Mouse (Mus musculus) adrenal gland, postnatal 4 days (tissue): ENCODE results near the gene Slc25a42. TPM values are rescaled to one million over a fixed set of nuclear protein-coding genes. Genes with fewer than 3 reads are reported as not detected.
"Not testable (repeated sequence)": the region's sequence is repeated elsewhere in the genome, so short reads cannot be mapped to it uniquely, and the experiment has no call there.

Experiments
- DNase-seq, 2 experiments: peaks; one replicate each; pipeline ENCODE4 v3.0.0; 2021 to 2022; ENCODE audit warnings: low spot score in 2 of 2, mixed read lengths in 2 of 2
- total RNA-seq, 2 experiments: library from RNA; stranded (reverse); gene quantifications; 2 replicates each; pipeline ENCODE4 v1.2.3; 2021

Gene Slc25a42
- total RNA-seq, 2 experiments from 2014 or later = 27.8 to 39.2 TPM

- DNase-seq = not testable (repeated sequence)
Measured at GRCm38 (mm10) chr8:70216161-70216560, 4.1 kb upstream of the Slc25a42 start.

- no peak for DNase-seq
Measured at GRCm38 (mm10) chr8:70215092-70215491, 3.0 kb upstream of the Slc25a42 start.

DNA sequence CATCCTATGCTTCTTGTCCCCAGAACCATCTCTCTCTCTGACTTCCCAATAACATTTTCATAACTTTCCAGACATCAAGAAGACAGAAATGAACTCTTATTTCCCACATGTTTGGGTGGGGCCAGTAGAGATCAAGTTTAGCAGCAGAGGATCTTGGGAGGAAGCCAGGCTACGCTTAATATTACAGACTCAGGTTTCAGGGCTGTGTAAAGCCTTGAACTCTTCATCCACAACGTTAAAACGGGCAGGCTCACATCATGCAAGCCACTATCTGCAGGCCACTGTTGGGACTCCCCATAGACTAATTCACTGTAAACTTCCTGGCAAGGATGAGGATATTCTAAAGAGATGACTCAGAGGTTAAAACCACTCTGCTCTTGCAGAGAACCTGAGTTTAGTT is 2.3 kb upstream of the Slc25a42 start:
- DNase-seq = no peak

DNA sequence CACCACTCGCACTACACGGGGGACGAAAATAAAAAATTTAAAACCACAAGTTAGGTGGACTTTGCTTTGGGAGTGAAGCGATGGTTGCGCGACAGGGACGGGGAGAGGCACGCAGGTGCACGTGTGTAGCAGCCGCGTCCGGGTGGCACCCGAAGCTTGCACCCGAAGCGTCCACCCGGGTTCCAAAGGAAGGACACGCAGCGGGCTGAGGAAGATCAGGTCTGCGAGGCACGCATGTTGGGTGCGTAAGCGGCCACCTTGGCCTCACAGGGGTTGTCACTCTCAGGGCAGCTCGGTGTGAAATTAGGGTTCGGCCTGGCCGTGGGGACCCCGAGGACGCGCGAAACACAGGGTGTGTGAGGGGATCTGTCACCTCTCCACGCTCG is 386 bp downstream of the Slc25a42 start:
- no peak for DNase-seq

DNA sequence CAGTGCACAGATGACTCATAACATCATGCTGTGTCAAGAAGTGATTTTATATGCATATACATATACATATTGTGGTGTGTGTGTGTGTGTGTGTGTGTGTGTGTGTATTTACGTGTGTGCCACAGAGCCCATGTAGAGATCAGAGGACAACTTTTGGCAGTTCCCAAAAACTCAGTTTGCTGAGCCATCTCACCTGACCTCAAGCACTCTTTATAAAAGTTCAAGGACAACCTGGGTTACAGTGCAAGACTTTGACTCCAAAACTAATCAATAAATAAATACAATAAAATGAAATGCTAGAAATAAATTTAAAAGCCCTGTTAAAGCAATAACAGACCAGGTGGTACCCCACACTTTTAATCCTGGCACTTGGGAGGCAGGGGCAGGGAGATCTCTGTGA is 830 bp downstream of the Slc25a42 start:
- no peak for DNase-seq

DNA sequence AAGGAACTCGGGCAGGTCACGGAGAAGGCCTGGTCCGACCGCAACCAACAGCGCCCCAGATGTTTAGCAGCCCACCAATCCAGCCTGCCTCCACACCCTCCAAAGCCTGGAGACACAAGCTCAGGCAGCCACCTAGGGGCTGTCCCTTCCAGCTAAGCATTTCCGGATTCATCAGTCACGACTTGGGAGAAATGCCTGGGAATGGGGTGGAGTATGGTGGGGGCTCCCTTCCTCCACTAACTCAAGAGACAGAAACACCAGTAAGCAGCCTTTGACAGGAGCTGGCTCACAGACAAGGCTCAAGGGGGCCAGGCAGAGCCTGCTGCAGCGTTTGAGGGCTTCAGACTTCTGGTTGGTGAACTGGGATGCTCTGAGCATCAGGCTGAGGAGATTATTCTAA is 1.6 kb downstream of the Slc25a42 start:
- no peak for DNase-seq

DNA sequence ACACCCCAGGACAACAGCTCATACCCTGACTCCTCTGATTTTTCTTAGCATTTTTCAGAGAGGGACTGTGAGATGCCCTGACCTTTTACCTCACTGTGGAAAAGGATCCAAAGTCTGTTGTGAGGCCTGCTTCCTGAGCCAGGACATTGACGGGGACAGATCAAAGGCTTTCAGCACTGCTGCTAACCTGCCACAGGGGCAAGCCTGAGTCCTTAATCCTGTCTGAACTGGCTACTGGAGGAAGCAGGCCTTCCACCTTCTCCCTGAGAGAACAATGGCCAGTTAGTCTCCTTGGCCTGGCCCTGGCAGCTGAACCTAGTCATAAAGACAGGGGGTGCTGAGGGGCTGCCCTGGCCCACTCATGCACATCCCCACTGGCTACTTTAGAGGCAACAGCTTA is 4.0 kb downstream of the Slc25a42 start:
- DNase-seq = no peak

DNA sequence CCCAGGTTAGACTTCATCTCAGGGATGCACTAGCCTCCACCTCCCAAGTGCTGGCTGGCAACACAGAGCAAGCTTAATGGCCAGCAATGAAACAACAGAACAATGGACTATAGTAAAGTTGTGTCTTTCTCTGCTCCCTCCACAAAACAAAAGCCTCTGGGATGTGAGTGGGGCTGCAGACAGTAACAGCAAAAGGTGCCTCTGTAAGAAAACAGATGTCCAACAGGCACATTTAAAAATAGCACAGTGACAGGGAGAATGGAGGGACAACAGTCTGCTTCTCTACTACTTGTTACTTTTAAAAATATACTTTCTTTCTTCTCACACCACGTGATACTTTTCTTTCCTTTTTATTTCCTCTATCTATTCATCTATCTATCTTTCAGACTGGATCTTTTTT is 7.3 kb downstream of the Slc25a42 start:
- DNase-seq = no peak

DNA sequence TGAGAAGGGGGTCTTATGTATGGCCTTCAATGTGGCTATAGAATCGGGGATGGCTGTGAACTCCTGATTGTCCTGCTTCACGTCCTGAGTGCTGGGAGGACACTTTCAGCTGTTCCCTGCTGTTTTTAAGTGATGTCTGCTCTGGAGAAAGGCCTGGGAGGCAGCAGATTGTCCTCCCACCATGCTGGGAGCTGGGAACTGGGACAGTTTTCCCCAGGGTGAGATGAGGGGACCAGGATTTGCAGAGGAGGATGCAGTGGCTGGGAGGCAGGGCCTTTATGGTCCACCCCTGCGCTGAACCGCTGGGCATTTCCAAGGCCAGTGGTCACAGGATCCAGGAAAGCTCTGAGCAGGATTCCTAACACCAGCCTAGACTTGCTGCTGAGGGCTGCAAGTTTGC is 9.0 kb downstream of the Slc25a42 start:
- DNase-seq = no peak

DNA sequence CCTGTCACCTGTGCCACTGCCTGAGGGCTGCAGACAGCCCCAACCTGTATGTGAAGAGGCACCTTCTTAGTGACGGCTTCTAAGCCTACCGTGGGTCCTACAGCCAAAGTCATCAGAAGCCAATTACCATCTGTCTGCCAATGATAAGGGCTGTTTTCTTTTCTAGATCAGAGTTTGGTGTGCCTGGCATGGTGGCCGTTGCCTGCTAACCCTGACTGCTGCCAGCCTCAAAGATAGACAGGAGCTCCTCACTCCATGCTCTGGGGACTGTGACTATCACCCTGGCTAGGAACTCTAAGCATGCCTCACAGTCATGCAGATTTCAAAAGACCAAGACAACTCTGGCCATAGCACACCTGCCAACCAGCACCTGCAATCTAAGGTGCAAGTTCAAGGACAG is 10.7 kb downstream of the Slc25a42 start:
- DNase-seq = no peak

GRCm38 (mm10) chr8:70200098-70200681 is 11.9 kb downstream of the Slc25a42 start:
- DNase-seq = no peak

DNA sequence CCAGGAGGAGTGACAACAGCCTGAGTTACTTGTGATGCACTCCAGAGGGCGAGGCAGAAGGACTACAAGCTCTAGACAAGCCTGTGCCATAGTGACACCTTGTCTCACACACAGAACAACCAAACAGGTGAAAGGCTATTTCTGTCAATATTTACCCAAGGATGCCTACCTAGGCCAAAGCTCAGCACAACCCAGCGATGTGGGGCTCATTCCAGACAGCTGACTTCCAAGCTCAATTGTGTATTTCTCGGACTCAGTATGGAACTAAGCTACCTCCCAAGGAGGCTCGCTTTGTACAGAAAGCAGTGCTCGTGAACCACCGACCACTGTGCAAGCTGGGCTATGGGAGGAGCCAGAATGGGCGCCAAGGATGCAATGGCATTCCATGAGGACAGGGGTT is 14.5 kb downstream of the Slc25a42 start:
- DNase-seq = no peak

DNA sequence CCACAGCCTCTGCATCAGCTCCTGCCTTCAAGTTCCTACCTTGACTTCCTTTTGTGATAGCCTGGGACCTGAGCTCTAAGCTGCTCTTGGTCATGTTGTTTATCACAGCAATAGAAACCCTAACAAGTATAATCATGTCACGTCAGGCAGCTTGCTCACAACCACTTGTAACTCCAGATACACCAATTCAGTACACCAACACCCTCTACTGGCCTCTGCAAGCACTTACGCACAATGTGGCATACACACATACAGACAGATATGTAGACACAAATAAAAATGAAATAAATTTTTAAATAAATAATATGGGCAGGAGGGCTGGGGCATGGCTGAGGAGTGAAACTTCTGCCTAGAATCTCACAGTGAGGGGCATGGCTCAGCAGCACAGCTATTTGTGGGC is 16.3 kb downstream of the Slc25a42 start:
- DNase-seq = no peak

- DNase-seq = no peak
Measured at GRCm38 (mm10) chr8:70194191-70194590, 17.9 kb downstream of the Slc25a42 start.

GRCm38 (mm10) chr8:70193238-70193637 is 18.9 kb downstream of the Slc25a42 start:
- no peak for DNase-seq

GRCm38 (mm10) chr8:70188707-70189106 is 23.4 kb downstream of the Slc25a42 start:
- no peak for DNase-seq

DNA sequence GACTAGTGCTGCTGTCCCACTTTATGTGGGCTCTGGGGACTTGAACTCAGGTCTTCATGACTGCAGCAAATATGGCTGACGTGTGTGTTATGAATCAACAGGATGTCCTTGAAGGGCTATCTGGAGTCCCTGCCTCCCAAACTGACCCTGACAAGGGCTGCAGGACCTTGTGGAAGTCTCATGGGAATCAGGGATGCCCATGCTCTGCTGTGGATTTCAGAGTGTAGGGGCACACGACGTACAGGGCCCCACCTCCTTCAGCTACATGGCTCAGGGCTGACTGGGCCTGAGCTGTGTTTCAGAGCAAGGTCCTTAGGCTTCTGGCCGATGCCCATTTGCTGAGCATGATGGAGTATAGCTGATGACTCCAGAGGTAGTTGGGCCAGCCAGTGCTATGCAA is 28.9 kb downstream of the Slc25a42 start:
- DNase-seq = no peak

GRCm38 (mm10) chr8:70181903-70182252 is 30.2 kb downstream of the Slc25a42 start:
- DNase-seq = no peak

DNA sequence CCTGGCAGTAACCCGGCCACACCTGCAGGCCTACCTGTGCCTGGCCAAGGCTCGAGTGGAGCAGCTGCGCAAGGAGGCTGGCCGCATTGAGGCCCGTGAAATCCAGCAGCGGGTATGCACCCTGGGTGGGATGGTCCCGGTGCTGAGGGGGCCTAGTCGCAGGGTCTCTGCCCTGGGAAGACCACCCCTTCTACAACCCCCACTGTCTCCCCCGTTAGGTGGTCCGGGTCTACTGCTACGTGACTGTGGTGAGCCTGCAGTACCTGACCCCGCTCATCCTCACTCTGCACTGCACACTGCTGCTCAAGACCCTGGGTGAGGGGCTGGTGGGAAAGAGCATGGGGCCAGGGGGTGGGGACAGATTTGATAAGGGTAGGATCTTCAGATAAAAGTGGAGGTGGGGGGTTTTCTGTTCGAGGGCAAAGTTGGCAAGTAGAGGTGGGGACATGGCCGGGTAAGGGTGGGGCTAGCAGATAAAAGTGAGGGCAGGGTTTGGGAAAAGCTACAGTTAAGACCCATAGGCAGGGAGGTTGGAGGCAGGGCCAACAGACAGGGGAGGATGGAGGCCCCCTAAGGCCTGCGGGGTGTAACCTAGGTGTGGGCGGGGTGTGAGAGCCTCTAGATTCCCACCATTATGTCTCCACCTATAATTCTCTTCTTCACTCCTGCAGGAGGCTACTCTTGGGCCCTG is 30.7 kb downstream of the Slc25a42 start:
- no peak for DNase-seq

GRCm38 (mm10) chr8:70179082-70179481 is 33.0 kb downstream of the Slc25a42 start:
- no peak for DNase-seq

DNA sequence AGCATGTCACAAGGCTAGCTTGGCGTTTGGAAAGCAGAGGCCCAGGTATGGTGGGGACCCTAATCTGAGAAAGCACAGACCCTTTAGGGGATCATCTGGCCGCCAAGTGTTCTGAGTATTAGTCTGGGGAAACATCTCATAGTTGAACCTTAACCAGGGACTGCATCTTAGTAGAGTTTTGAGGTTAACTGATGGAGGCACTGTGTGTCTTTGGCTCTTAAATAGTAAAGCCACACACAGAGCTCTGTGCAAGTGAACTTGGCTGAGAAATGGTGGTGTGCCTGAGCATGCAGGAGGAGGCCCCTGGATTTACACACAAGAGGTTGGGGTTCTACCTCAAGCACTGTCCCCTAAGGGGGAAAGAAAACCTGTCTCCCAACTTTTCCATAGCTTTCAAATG is 33.9 kb downstream of the Slc25a42 start:
- DNase-seq = no peak

- no peak for DNase-seq
Measured at GRCm38 (mm10) chr8:70174079-70174478, 38.0 kb downstream of the Slc25a42 start.

DNA sequence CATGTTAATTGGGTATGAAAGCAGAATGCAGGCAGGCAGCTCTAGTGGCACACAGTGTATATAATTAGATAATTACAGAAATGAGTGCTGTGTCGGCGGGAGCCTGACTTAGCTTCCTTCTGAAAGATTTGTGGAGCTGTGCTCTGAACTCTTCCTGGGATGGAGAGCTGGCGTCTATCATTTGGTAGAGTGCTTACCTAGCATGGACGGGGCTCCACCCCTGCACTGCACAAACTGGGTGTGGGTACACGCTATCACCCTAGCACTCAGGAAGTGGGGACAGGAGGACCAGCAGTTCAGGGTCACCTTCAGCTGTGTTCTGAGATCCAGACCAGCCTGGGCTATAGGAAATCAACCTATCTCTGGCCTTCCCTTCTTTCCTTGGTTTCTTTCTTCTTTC is 38.8 kb downstream of the Slc25a42 start:
- no peak for DNase-seq
